In the genomic region with DNA sequence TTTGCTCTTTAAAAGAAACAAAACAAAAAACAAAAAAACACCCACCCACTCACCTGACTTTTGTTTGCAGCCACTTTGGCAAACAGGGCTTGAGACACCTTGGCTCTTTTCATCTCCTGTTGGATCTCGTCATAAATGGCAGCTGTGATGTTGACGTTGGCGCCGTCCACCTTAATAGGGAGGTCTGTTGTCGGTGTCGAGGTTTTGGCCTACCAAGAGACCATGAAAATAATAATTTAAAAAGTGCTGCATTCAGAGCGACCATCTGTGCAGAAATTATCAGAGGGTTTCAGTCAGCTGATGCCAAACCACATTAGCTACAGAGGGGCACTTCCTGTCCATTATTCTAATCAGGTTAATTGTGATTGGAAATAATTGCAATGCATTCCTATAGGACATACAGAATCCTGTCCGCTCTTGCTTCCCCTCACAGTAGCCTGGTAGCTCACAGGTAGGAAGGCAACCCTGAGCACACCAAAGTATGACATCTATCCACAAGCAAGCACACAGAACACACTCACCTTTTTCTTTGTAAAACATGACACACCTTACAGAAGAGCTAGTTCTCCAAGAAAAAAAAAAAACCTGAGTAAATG, we compare ENCODE assay signal across 17 mouse cellular contexts.
A peak's percentile ranks its signal among the peaks of the same experiment; 100 is the strongest.
DNase-seq lines count a peak whose midpoint lies in the region; ATAC-seq and TF ChIP-seq lines count a peak whose summit lies in the region.
"Had no signal": no experiment of that assay in that cellular context is flagged by ENCODE, and none has a peak within 500 bp of the region (broad histone marks: within the 10 kb centered on the region; RNA-seq: fewer than 3 reads in every experiment).

No protein-coding gene starts in this region.

- ATAC-seq in hindbrain, embryonic 13.5 days (ENCODE audit: low FRiP score) = peak; percentile 66; the same call in 1 of the 2 replicates
- no peak for ATAC-seq in hindbrain, embryonic 11.5 days (ENCODE audit: low FRiP score)
- ATAC-seq: forebrain, embryonic 15.5 days had no signal

- H3K9me3 ChIP-seq in hindbrain, embryonic 13.5 days = no peaks in the 10 kb centered on the region
- no peaks in the 10 kb centered on the region for H3K9me3 ChIP-seq in hindbrain, embryonic 11.5 days (ENCODE audit: control insufficient read depth, low read length)
- H3K9me3 ChIP-seq: embryonic facial prominence, embryonic 12.5 days; forebrain, embryonic 15.5 days; heart, embryonic 15.5 days had no signal

- H3K4me3 ChIP-seq in cerebellum, adult 2 months (replicated peaks; ENCODE audit: insufficient read depth, low read depth, low read length) = no peak overlapping the region
- H3K4me3 ChIP-seq in hindbrain, embryonic 13.5 days = no peak overlapping the region
- no peak overlapping the region for H3K4me3 ChIP-seq in hindbrain, embryonic 11.5 days (ENCODE audit: low read depth, low read length)
- H3K4me3 ChIP-seq: embryonic facial prominence, embryonic 12.5 days; forebrain, embryonic 15.5 days; heart, embryonic 15.5 days had no signal

- WGBS in cerebellum, adult 2 months = 52% methylated on average over 8 of the region's 8 CpGs
- 49% methylated on average over 8 of the region's 8 CpGs for WGBS in hindbrain, embryonic 13.5 days
- WGBS in hindbrain, embryonic 11.5 days = 83% methylated on average over 8 of the region's 8 CpGs

- peak; percentile 51 to 65 for DNase-seq in cerebellum, postnatal 10 days
- no peak for DNase-seq in cerebellum, adult 2 months
- DNase-seq in hindbrain, embryonic 11.5 days (ENCODE audit: low spot score) = no peak
- peak; percentile 9 for DNase-seq in retina, postnatal 1 day
- DNase-seq in retina, embryonic 14.5 days (ENCODE audit: low spot score) = no peak
- no peak for DNase-seq in urinary bladder, postnatal 25 days (ENCODE audit: low spot score)
- DNase-seq: adrenal gland, postnatal 10 days; cerebellum, adult 18-20 months; cerebellum, postnatal 25 days; gastrocnemius, postnatal 36 days; heart, adult 18-20 months; heart, postnatal 14 days had no signal

- peaks cover 2% of the 10 kb centered on the region; the same call in 1 of the 2 replicates for H3K4me1 ChIP-seq in cerebellum, adult 2 months (ENCODE audit: control insufficient read depth, insufficient read depth, low read length)
- H3K4me1 ChIP-seq in hindbrain, embryonic 13.5 days (replicated peaks) = peaks cover 16% of the 10 kb centered on the region
- H3K4me1 ChIP-seq in hindbrain, embryonic 11.5 days (replicated peaks; ENCODE audit: control insufficient read depth, insufficient read depth, low read length) = no peaks in the 10 kb centered on the region
- H3K4me1 ChIP-seq: embryonic facial prominence, embryonic 12.5 days; heart, embryonic 15.5 days had no signal

- no peak overlapping the region for H3K9ac ChIP-seq in hindbrain, embryonic 13.5 days
- no peak overlapping the region for H3K9ac ChIP-seq in hindbrain, embryonic 11.5 days (ENCODE audit: low read depth, low read length)
- H3K9ac ChIP-seq: embryonic facial prominence, embryonic 12.5 days; forebrain, embryonic 15.5 days; heart, embryonic 15.5 days had no signal

- no peaks in the 10 kb centered on the region for H3K27me3 ChIP-seq in cerebellum, adult 2 months (ENCODE audit: control insufficient read depth, insufficient read depth, low read length)
- H3K27me3 ChIP-seq in hindbrain, embryonic 13.5 days = no peaks in the 10 kb centered on the region
- no peaks in the 10 kb centered on the region for H3K27me3 ChIP-seq in hindbrain, embryonic 11.5 days (ENCODE audit: control insufficient read depth, insufficient read depth, low read length)
- H3K27me3 ChIP-seq: embryonic facial prominence, embryonic 12.5 days; forebrain, embryonic 15.5 days; heart, embryonic 15.5 days had no signal

- TF ChIP-seq CTCF in cerebellum, adult 2 months (IDR thresholded peaks at IDR 0.05; ENCODE audit: borderline replicate concordance, insufficient read depth, low read depth, low read length) = no peak

- H3K27ac ChIP-seq in cerebellum, adult 2 months (ENCODE audit: insufficient read depth, low read length) = no peak overlapping the region
- no peak overlapping the region for H3K27ac ChIP-seq in hindbrain, embryonic 13.5 days
- H3K27ac ChIP-seq in hindbrain, embryonic 11.5 days (ENCODE audit: low read depth, low read length) = no peak overlapping the region
- H3K27ac ChIP-seq: embryonic facial prominence, embryonic 12.5 days; forebrain, embryonic 15.5 days; heart, embryonic 15.5 days had no signal

- no peaks in the 10 kb centered on the region for H3K36me3 ChIP-seq in hindbrain, embryonic 13.5 days
- no peaks in the 10 kb centered on the region for H3K36me3 ChIP-seq in hindbrain, embryonic 11.5 days (ENCODE audit: control insufficient read depth, insufficient read depth, low read length)
- H3K36me3 ChIP-seq: embryonic facial prominence, embryonic 12.5 days; forebrain, embryonic 15.5 days; heart, embryonic 15.5 days had no signal

- no peak for TF ChIP-seq POLR2A in cerebellum, adult 2 months (IDR thresholded peaks at IDR 0.05; ENCODE audit: borderline replicate concordance, insufficient read depth, low read length)

- H3K4me2 ChIP-seq in hindbrain, embryonic 13.5 days = peak overlapping the region; percentile 9; the same call in 1 of the 2 replicates
- no peak overlapping the region for H3K4me2 ChIP-seq in hindbrain, embryonic 11.5 days (replicated peaks; ENCODE audit: low read depth, low read length)
- H3K4me2 ChIP-seq: embryonic facial prominence, embryonic 12.5 days; forebrain, embryonic 15.5 days; heart, embryonic 11.5 days; heart, embryonic 15.5 days had no signal

Comparison
In these comparisons a context has a peak if more than half of its experiments do, and no peak if none do; other contexts are left out.
1. DNase-seq: peak in cerebellum, postnatal 10 days (2 of 2) and retina, postnatal 1 day (single experiment); none in cerebellum, adult 2 months (0 of 2), hindbrain, embryonic 11.5 days (single experiment), retina, embryonic 14.5 days (single experiment) and urinary bladder, postnatal 25 days (single experiment).